Mouse (Mus musculus) hindbrain, postnatal 0 days (tissue): Measurements from ENCODE around the gene Erich2. TPM values are rescaled to one million over a fixed set of nuclear protein-coding genes. Genes with fewer than 3 reads are reported as not detected.
A peak's percentile ranks its signal among the peaks of the same experiment; 100 is the strongest.

Source experiments
- ATAC-seq: fragments of 200-750 bp; cut with Nextera tagmentation; 2 replicates; pipeline ENCODE4 v1.8.0; 2017; ENCODE audit warnings: mild to moderate bottlenecking, moderate TSS enrichment, moderate library complexity
- DNase-seq: peaks from one replicate; pipeline ENCODE4 v3.0.0-alpha.2; 2015; ENCODE audit warnings: low spot score
- H3K27ac ChIP-seq: fragments of 300-500 bp; sonication (generic); 2 replicates; pipeline ENCODE4 v1.5.1; 2014; ENCODE audit warnings: mild to moderate bottlenecking
- H3K27me3 ChIP-seq: fragments of 300-500 bp; sonication (generic); 2 replicates; pipeline ENCODE4 v1.6.1; 2014; ENCODE audit warnings: low read length, mixed read lengths; ENCODE audit not compliant: insufficient read depth
- H3K36me3 ChIP-seq: fragments of 300-500 bp; sonication (generic); 2 replicates; pipeline ENCODE4 v1.6.1; 2014; ENCODE audit warnings: low read length, mixed read lengths; ENCODE audit not compliant: insufficient read depth
- H3K4me1 ChIP-seq: fragments of 300-500 bp; sonication (generic); 2 replicates; pipeline ENCODE4 v1.6.1; 2014; ENCODE audit warnings: antibody characterized with exemption, low read length, mixed read lengths; ENCODE audit not compliant: insufficient read depth
- H3K4me2 ChIP-seq: fragments of 300-500 bp; sonication (generic); 2 replicates; pipeline ENCODE4 v1.6.1; 2014; ENCODE audit warnings: low read depth, mild to moderate bottlenecking, low read length, moderate library complexity, mixed read lengths
- H3K4me3 ChIP-seq: fragments of 300-500 bp; sonication (generic); 2 replicates; pipeline ENCODE4 v1.5.1; 2014; ENCODE audit warnings: low read length
- H3K9ac ChIP-seq: fragments of 300-500 bp; sonication (generic); replicated peaks from 2 replicates; pipeline ENCODE4 v1.6.1; 2014; ENCODE audit warnings: mild to moderate bottlenecking, low read length, moderate library complexity, mixed read lengths
- H3K9me3 ChIP-seq: fragments of 300-500 bp; sonication (generic); 2 replicates; pipeline ENCODE4 v1.6.1; 2016; ENCODE audit warnings: low read length, mixed read lengths
- CTCF ChIP-seq: IDR thresholded peaks from 2 replicates; pipeline ENCODE4 v1.5.1; 2016; ENCODE audit warnings: antibody characterized with exemption, control low read depth, low read depth
- WGBS: fragments of 180-500 bp; shearing (Covaris S2); extraction: QIAGEN DNeasy Blood & Tissue Kit; methylation state at CpG from one replicate; pipeline ENCODE4 v1.1.7; 2014; 5-methylcytosine and 5-hydroxymethylcytosine counted together
- polyA plus RNA-seq: library from polyadenylated mRNA; unstranded; fragments of >200 nt; fragmentation: Nextera tagmentation; extraction: Ambion mirVana; gene quantifications from 2 replicates; pipeline ENCODE4 v1.2.1, GENCODE M21; 2015
- total RNA-seq: library from RNA; depleted of rRNA; stranded (reverse); fragments of >200 nt; gene quantifications from 2 replicates; pipeline ENCODE4 v1.2.3, GENCODE M21; 2014

Erich2 gene
- total and polyA plus RNA-seq, 2 experiments from 2014 or later = 1.8 to 6.3 TPM

DNA sequence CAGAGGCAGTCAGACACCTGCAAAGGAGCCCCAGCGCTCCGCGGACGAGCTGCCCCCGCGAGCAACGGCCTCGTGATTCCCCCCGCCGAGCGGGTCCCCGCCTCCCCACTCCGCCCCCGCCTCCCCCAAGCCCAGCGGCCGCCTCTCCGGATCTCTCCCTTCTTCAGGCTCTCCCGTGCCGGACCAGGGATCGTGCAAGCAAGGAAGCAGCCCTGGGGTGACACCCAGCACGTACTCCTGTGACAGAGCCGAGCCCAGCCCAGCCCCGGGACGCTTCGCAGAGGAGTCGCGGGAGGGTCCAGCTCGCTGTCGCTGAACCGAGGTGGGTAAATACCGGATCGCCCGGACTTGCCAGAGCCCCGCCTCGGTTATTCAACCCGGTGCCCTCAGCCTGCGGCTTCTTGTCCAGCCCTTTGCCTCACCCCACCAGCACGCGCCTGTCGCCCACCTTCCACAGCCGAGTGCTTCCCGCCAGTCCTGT lies 53.4 kb downstream of the Erich2 start:
- Histone ChIP-seq H3K27ac (peak overlapping the region; percentile 85), H3K27me3 (peaks cover 40% of the 10 kb centered on the region; the same call in 1 of the 2 replicates), H3K36me3 (no peaks in the 10 kb centered on the region), H3K4me3 (peak overlapping the region; percentile 48), H3K4me2 (peak overlapping the region; percentile 59), H3K4me1 (peaks cover 4% of the 10 kb centered on the region; the same call in 1 of the 2 replicates), H3K9me3 (no peaks in the 10 kb centered on the region), H3K9ac (peak overlapping the region; percentile 56)
- peak; percentile 6; the same call in 1 of the 2 replicates for ATAC-seq
- DNase-seq = peak; percentile 62
- under 1% methylated on average over 42 of the region's 42 CpGs for WGBS
- no peak for TF ChIP-seq CTCF

DNA sequence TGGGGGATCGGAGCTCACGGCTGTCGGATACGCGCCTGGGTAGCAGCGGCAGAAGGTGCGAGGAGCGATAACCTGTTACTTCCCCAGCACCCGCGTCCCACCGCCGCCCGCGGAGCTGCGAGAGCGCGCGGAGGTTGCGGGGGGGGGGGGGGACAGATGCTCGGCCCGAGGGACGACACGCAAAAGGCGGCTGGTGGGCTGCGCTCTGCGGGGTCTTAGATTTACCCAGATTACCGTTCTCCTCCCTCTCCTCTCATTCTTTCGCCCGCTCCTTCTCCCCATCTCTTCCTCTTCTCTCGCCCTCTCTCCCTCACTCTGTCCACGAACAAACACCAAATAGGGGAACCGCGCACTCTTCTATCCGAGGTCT lies 54.0 kb downstream of the Erich2 start:
- WGBS = under 1% methylated on average over 25 of the region's 34 CpGs
- H3K4me3 ChIP-seq = peak overlapping the region; percentile 48
- peak overlapping the region; percentile 85 for H3K27ac ChIP-seq
- H3K27me3 ChIP-seq = peaks cover 42% of the 10 kb centered on the region; the same call in 1 of the 2 replicates
- H3K4me1 ChIP-seq = peaks cover 4% of the 10 kb centered on the region; the same call in 1 of the 2 replicates
- DNase-seq (peak; percentile 27), ATAC-seq (no peak)
- peak overlapping the region; percentile 56 for H3K9ac ChIP-seq
- peak overlapping the region; percentile 59 for H3K4me2 ChIP-seq
- no peak for TF ChIP-seq CTCF
- no peaks in the 10 kb centered on the region for H3K36me3 ChIP-seq
- no peaks in the 10 kb centered on the region for H3K9me3 ChIP-seq

DNA sequence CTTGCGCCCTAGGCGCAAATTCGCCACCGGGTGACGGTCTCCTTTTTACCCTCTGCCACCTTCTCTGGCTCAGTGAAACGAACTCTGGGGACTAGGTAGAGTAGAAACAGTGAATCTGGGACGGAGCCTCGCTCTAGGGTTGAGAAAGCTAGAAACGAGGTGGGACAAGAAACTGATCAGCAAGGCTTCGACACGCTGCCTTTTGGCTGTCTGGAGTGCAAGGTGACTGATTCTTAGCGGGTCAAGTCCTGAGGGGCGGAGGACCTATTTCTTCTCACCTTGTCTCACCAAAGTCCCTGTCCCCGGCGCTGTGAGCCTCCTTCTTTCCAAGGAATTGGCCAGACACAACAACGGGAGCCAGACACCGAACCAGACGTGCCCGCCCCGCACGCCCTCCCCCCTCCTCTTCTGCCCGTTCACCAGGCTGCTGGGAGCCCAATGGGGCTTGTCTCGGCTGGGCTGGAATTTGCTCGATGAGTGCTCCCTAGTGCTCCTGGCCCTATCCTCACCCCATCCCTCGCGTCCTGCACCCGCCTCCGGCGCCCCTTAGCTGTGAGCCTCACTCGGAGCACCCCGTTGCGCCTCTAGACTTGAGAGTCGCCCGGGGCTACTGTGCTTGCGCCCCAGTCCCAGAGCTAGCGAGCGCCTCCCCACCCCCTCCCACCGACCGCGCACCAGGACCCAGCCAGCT lies 54.5 kb downstream of the Erich2 start:
- ATAC-seq (no peak), DNase-seq (peak; percentile 40)
- Histone ChIP-seq H3K4me3 (peak overlapping the region; percentile 48), H3K9me3 (no peaks in the 10 kb centered on the region), H3K9ac (peak overlapping the region; percentile 56), H3K36me3 (no peaks in the 10 kb centered on the region), H3K4me2 (peak overlapping the region; percentile 59), H3K27ac (peak overlapping the region; percentile 85), H3K27me3 (peaks cover 42% of the 10 kb centered on the region; the same call in 1 of the 2 replicates), H3K4me1 (peaks cover 4% of the 10 kb centered on the region; the same call in 1 of the 2 replicates)
- no peak for TF ChIP-seq CTCF
- WGBS = 1% methylated on average over 38 of the region's 40 CpGs

DNA sequence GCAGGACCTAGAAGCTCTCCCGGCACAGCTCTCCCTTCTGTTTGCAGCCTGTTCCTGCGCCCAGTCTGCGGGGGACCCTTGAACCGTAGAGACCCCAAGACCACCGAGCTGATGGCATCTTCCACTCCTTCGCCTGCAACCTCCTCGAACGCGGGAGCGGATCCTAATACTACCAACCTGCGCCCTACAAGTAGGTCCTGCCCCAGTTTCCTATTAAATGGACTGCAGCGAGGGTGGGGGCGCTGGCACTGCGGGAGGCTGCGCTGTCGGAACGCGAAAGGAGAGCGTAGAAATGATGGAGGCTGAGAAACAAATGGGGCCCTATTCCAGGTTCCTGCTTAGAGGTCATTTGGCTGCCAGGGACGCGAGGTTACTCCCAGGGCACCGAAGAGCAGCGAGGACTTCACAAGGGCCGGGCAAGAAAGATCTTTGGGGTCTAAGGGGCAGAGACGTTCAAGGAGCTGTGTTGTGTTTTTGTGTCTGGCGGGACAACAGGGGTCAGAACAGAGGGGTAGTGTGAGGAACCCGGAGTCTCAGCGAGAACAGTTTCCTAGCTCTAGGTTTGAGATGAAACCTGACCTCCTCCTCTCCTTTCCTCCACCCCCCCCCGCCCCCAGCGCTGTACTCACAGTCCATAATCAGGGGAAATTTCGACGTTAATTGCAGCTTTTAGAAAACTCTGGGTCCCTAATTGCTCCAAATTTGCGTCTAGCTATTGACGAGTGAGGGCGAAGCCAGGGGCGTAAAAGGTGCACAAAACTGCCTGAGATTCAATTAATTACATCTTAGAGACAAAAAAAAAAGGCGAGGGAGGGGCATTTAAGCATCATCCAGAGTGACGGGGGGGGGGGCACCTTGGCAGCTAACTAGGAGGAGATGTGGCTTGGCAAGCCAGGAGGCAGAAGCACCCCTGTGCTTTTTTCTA lies 55.4 kb downstream of the Erich2 start:
- H3K4me1 ChIP-seq = peaks cover 4% of the 10 kb centered on the region; the same call in 1 of the 2 replicates
- TF ChIP-seq CTCF = no peak
- no peak for ATAC-seq
- peak overlapping the region; percentile 48 for H3K4me3 ChIP-seq
- H3K36me3 ChIP-seq = no peaks in the 10 kb centered on the region
- WGBS = 2% methylated on average over 37 of the region's 38 CpGs
- H3K27me3 ChIP-seq = peaks cover 37% of the 10 kb centered on the region; the same call in 1 of the 2 replicates
- DNase-seq = peak; percentile 30
- H3K9me3 ChIP-seq = no peaks in the 10 kb centered on the region
- peak overlapping the region; percentile 56 for H3K9ac ChIP-seq
- peak overlapping the region; percentile 85 for H3K27ac ChIP-seq
- H3K4me2 ChIP-seq = peak overlapping the region; percentile 59

DNA sequence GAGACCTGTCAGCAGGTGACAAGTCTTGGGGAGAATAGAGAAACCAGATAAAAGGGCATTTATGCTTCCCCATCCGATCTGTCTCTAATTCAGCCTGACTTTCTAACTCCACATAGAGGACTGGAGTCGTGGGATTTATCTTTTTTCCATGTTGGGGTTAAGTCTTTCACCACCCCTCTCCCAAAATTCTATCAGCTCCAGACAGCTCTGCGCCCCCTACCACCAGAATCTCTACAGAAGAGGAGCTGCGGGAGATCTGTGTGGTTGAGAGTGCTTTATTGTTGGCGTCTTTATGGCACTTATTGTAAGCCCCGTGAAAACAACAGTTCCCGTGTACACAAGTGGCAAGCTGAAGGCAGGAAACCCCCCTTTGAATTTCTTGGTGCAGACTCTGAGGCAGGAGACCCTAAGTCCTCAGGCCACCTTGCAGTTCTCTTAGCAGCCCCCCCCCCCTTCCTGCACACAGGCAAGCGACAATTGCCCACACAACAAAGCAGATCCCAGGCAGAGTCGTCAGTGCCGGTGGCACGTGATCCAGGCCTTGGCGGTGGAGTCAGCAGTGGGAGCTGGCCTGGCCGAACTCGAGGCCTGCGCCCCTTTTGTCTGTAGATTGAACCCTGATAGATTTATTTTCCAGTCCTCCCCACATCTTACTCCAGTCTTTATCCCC lies 56.2 kb downstream of the Erich2 start:
- TF ChIP-seq CTCF = no peak
- no peaks in the 10 kb centered on the region for H3K36me3 ChIP-seq
- H3K27ac ChIP-seq = peak overlapping the region; percentile 85
- peak overlapping the region; percentile 48 for H3K4me3 ChIP-seq
- 6% methylated on average over 15 of the region's 15 CpGs for WGBS
- DNase-seq (peak; percentile 32), ATAC-seq (no peak)
- H3K4me1 ChIP-seq = peaks cover 4% of the 10 kb centered on the region; the same call in 1 of the 2 replicates
- H3K4me2 ChIP-seq = peak overlapping the region; percentile 59
- no peaks in the 10 kb centered on the region for H3K9me3 ChIP-seq
- peaks cover 35% of the 10 kb centered on the region; the same call in 1 of the 2 replicates for H3K27me3 ChIP-seq
- H3K9ac ChIP-seq = peak overlapping the region; percentile 56
